Mouse (Mus musculus): ENCODE measurements around the gene Krt81. TPM values are rescaled to one million over a fixed set of nuclear protein-coding genes. Genes with fewer than 3 reads are reported as not detected.

The Krt81 gene
- polyA plus RNA-seq, 1 experiment: not detected

- peaks cover 66% of the 10 kb centered on the region for H3K27me3 ChIP-seq (ENCODE audit: control insufficient read depth, insufficient read depth, insufficient read length)
- H3K4me3 ChIP-seq (ENCODE audit: insufficient read depth, poor library complexity, severe bottlenecking): no peak overlapping the region
- no peak overlapping the region for H3ac ChIP-seq (ENCODE audit: control insufficient read depth, insufficient read length, low read depth)
- TF ChIP-seq USF1 (IDR thresholded peaks at IDR 0.05; ENCODE audit: low read depth) (no peak), CTCF (IDR thresholded peaks at IDR 0.05; ENCODE audit: control insufficient read depth, insufficient read depth, insufficient read length) (no peak), MAX (IDR thresholded peaks at IDR 0.05) (no peak), CEBPB (IDR thresholded peaks at IDR 0.05; ENCODE audit: low read depth) (no peak), MYOD1 (IDR thresholded peaks at IDR 0.05; ENCODE audit: control insufficient read depth, insufficient read length, low read depth) (no peak)
- no peaks in the 10 kb centered on the region for H3K79me3 ChIP-seq (ENCODE audit: low read depth)
- H3K79me2 ChIP-seq (ENCODE audit: control insufficient read depth, insufficient read depth): no peaks in the 10 kb centered on the region
- H3K36me3 ChIP-seq (ENCODE audit: control insufficient read depth, insufficient read depth): no peaks in the 10 kb centered on the region
These were observed 26.9 kb downstream of the Krt81 start for GRCm38 (mm10) chr15:101436611-101437010.

GRCm38 (mm10) chr15:101424914-101425313 lies 38.6 kb downstream of the Krt81 start:
- H3K36me3 ChIP-seq (ENCODE audit: control insufficient read depth, insufficient read depth): no peaks in the 10 kb centered on the region
- TF ChIP-seq MYOG (IDR thresholded peaks at IDR 0.05; ENCODE audit: control insufficient read depth, extremely low read depth, insufficient read length) (no peak), USF1 (IDR thresholded peaks at IDR 0.05; ENCODE audit: low read depth) (no peak), CTCF (IDR thresholded peaks at IDR 0.05; ENCODE audit: control insufficient read depth, insufficient read depth, insufficient read length) (no peak), FOSL1 (IDR thresholded peaks at IDR 0.05; ENCODE audit: insufficient read depth, low read length, poor library complexity, severe bottlenecking) (no peak), MYOD1 (IDR thresholded peaks at IDR 0.05; ENCODE audit: control insufficient read depth, insufficient read length, low read depth) (no peak), CEBPB (IDR thresholded peaks at IDR 0.05; ENCODE audit: low read depth) (no peak), MAX (IDR thresholded peaks at IDR 0.05) (no peak)
- H3K27me3 ChIP-seq (ENCODE audit: control insufficient read depth, insufficient read depth, insufficient read length): peaks cover 65% of the 10 kb centered on the region
- no peak overlapping the region for H3ac ChIP-seq (ENCODE audit: control insufficient read depth, insufficient read length, low read depth)
- H3K4me3 ChIP-seq (ENCODE audit: insufficient read depth, poor library complexity, severe bottlenecking): no peak overlapping the region
- H3K79me3 ChIP-seq (ENCODE audit: low read depth): no peaks in the 10 kb centered on the region
- H3K79me2 ChIP-seq (ENCODE audit: control insufficient read depth, insufficient read depth): no peaks in the 10 kb centered on the region

- Histone ChIP-seq H3ac (ENCODE audit: control insufficient read depth, insufficient read length, low read depth) (no peak overlapping the region), H3K36me3 (ENCODE audit: control insufficient read depth, insufficient read depth) (no peaks in the 10 kb centered on the region), H3K4me3 (ENCODE audit: insufficient read depth, poor library complexity, severe bottlenecking) (no peak overlapping the region), H3K79me3 (ENCODE audit: low read depth) (no peaks in the 10 kb centered on the region), H3K79me2 (ENCODE audit: control insufficient read depth, insufficient read depth) (no peaks in the 10 kb centered on the region), H3K27me3 (ENCODE audit: control insufficient read depth, insufficient read depth, insufficient read length) (peaks cover 49% of the 10 kb centered on the region)
- TF ChIP-seq MAX (IDR thresholded peaks at IDR 0.05) (no peak), USF1 (IDR thresholded peaks at IDR 0.05; ENCODE audit: low read depth) (no peak), MYOG (IDR thresholded peaks at IDR 0.05; ENCODE audit: control insufficient read depth, extremely low read depth, insufficient read length) (no peak), CTCF (IDR thresholded peaks at IDR 0.05; ENCODE audit: control insufficient read depth, insufficient read depth, insufficient read length) (no peak), CEBPB (IDR thresholded peaks at IDR 0.05; ENCODE audit: low read depth) (no peak), MYOD1 (IDR thresholded peaks at IDR 0.05; ENCODE audit: control insufficient read depth, insufficient read length, low read depth) (no peak), FOSL1 (IDR thresholded peaks at IDR 0.05; ENCODE audit: insufficient read depth, low read length, poor library complexity, severe bottlenecking) (no peak)
These were observed 42.6 kb downstream of the Krt81 start for GRCm38 (mm10) chr15:101420903-101421302.

GRCm38 (mm10) chr15:101418950-101419349 lies 44.6 kb downstream of the Krt81 start:
- Histone ChIP-seq H3ac (ENCODE audit: control insufficient read depth, insufficient read length, low read depth) (no peak overlapping the region), H3K79me3 (ENCODE audit: low read depth) (no peaks in the 10 kb centered on the region), H3K79me2 (ENCODE audit: control insufficient read depth, insufficient read depth) (no peaks in the 10 kb centered on the region), H3K4me3 (ENCODE audit: insufficient read depth, poor library complexity, severe bottlenecking) (no peak overlapping the region), H3K27me3 (ENCODE audit: control insufficient read depth, insufficient read depth, insufficient read length) (peaks cover 53% of the 10 kb centered on the region), H3K36me3 (ENCODE audit: control insufficient read depth, insufficient read depth) (no peaks in the 10 kb centered on the region)
- TF ChIP-seq MYOD1 (IDR thresholded peaks at IDR 0.05; ENCODE audit: control insufficient read depth, insufficient read length, low read depth): no peak
- no peak for TF ChIP-seq CTCF (IDR thresholded peaks at IDR 0.05; ENCODE audit: control insufficient read depth, insufficient read depth, insufficient read length)
- no peak for TF ChIP-seq USF1 (IDR thresholded peaks at IDR 0.05; ENCODE audit: low read depth)
- no peak for TF ChIP-seq FOSL1 (IDR thresholded peaks at IDR 0.05; ENCODE audit: insufficient read depth, low read length, poor library complexity, severe bottlenecking)

- no peak overlapping the region for H3K4me3 ChIP-seq (ENCODE audit: insufficient read depth, poor library complexity, severe bottlenecking)
- no peaks in the 10 kb centered on the region for H3K79me3 ChIP-seq (ENCODE audit: low read depth)
- peaks cover 69% of the 10 kb centered on the region for H3K27me3 ChIP-seq (ENCODE audit: control insufficient read depth, insufficient read depth, insufficient read length)
- TF ChIP-seq FOSL1 (IDR thresholded peaks at IDR 0.05; ENCODE audit: insufficient read depth, low read length, poor library complexity, severe bottlenecking) (no peak), CEBPB (IDR thresholded peaks at IDR 0.05; ENCODE audit: low read depth) (no peak), MYOG (IDR thresholded peaks at IDR 0.05; ENCODE audit: control insufficient read depth, extremely low read depth, insufficient read length) (no peak)
- H3ac ChIP-seq (ENCODE audit: control insufficient read depth, insufficient read length, low read depth): no peak overlapping the region
- H3K79me2 ChIP-seq (ENCODE audit: control insufficient read depth, insufficient read depth): no peaks in the 10 kb centered on the region
- no peaks in the 10 kb centered on the region for H3K36me3 ChIP-seq (ENCODE audit: control insufficient read depth, insufficient read depth)
These were observed 48.6 kb downstream of the Krt81 start for GRCm38 (mm10) chr15:101414807-101415565.
